Mouse (Mus musculus) midbrain, embryonic 11.5 days (tissue): ENCODE measurements around the gene Eif2s2. TPM values are rescaled to one million over a fixed set of nuclear protein-coding genes. Genes with fewer than 3 reads are reported as not detected.
A peak's percentile ranks its signal among the peaks of the same experiment; 100 is the strongest.

ENCODE experiments used
- ATAC-seq: fragments of 200-750 bp; cut with Nextera tagmentation; 2 replicates; pipeline ENCODE4 v1.8.0; 2017; ENCODE audit warnings: moderate TSS enrichment, moderate library complexity; ENCODE audit not compliant: low FRiP score
- DNase-seq: peaks from one replicate; pipeline ENCODE4 v3.0.0; 2015; ENCODE audit warnings: low spot score; ENCODE audit errors: missing footprints
- H3K27ac ChIP-seq: fragments of 300-500 bp; sonication (generic); 2 replicates; pipeline ENCODE4 v1.5.1; 2014; ENCODE audit warnings: low read depth, low read length
- H3K27me3 ChIP-seq: fragments of 300-500 bp; sonication (generic); 2 replicates; pipeline ENCODE4 v1.6.1; 2014; ENCODE audit warnings: mild to moderate bottlenecking, low read length, moderate library complexity, mixed read lengths; ENCODE audit not compliant: control insufficient read depth, insufficient read depth
- H3K36me3 ChIP-seq: fragments of 300-500 bp; sonication (generic); 2 replicates; pipeline ENCODE4 v1.6.1; 2014; ENCODE audit warnings: mild to moderate bottlenecking, low read length, moderate library complexity, mixed read lengths; ENCODE audit not compliant: control insufficient read depth, insufficient read depth
- H3K4me1 ChIP-seq: fragments of 300-500 bp; sonication (generic); 2 replicates; pipeline ENCODE4 v1.6.1; 2014; ENCODE audit warnings: low read length; ENCODE audit not compliant: control insufficient read depth, insufficient read depth
- H3K4me2 ChIP-seq: fragments of 300-500 bp; sonication (generic); 2 replicates; pipeline ENCODE4 v1.6.1; 2014; ENCODE audit warnings: mild to moderate bottlenecking, moderate library complexity
- H3K4me3 ChIP-seq: fragments of 300-500 bp; sonication (generic); 2 replicates; pipeline ENCODE4 v1.5.1; 2014; ENCODE audit warnings: low read depth, low read length
- H3K9ac ChIP-seq: fragments of 300-500 bp; sonication (generic); 2 replicates; pipeline ENCODE4 v1.6.1; 2014; ENCODE audit warnings: low read length
- H3K9me3 ChIP-seq: fragments of 300-500 bp; sonication (generic); 2 replicates; pipeline ENCODE4 v1.6.1; 2016; ENCODE audit warnings: low read length; ENCODE audit not compliant: control insufficient read depth
- WGBS: fragments of 180-500 bp; shearing (Covaris S2); extraction: QIAGEN DNeasy Blood & Tissue Kit; methylation state at CpG from one replicate; pipeline ENCODE4 v1.1.7; 2014; 5-methylcytosine and 5-hydroxymethylcytosine counted together
- polyA plus RNA-seq: library from polyadenylated mRNA; unstranded; fragments of >200 nt; fragmentation: Nextera tagmentation; extraction: Ambion mirVana; gene quantifications from 2 replicates; pipeline ENCODE4 v1.2.1, GENCODE M21; 2014

Eif2s2 gene
- polyA plus RNA-seq: 135 and 144 TPM in 2 replicates

GRCm38 (mm10) chr2:154892201-154893044, at the start of gene Eif2s2:
Gene Eif2s2 (minus strand): TSS chr2:154892935.
- Histone ChIP-seq H3K4me2 (peak within 1 kb of the TSS; percentile 48), H3K9ac (peak within 1 kb of the TSS; percentile 81), H3K27me3 (no peaks in the 10 kb centered on the region), H3K27ac (peak within 1 kb of the TSS; percentile 48), H3K4me3 (peak within 1 kb of the TSS; percentile 97), H3K9me3 (no peaks in the 10 kb centered on the region), H3K36me3 (peaks cover 3% of the 10 kb centered on the region; the same call in 1 of the 2 replicates), H3K4me1 (peaks cover 11% of the 10 kb centered on the region)
- ATAC-seq: peak; percentile 98
- DNase-seq: peak; percentile 99
- under 1% methylated on average over 75 of the region's 75 CpGs for WGBS

DNA sequence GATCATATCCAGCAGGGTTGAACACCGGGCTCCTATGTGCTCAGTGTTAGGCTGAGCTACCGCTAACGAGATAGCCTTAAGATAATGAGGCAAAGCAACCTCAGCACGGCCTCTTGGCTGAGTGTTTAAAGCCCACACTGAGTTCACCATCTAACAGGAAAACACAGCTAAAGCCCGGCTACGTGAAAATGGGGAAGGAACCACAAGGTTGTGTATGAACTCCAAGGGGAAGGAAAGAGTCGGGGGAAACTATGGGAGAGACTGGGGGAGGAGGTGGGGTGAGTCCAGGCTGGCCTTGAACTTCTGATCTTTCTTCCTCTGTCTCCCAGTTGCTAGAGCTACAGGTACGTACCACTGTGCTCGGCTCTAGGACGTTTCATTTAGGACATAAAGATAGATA, 49.2 kb upstream of the Eif2s2 start:
- 79% methylated on average over 10 of the region's 10 CpGs for WGBS
- Histone ChIP-seq H3K9me3 (no peaks in the 10 kb centered on the region), H3K27me3 (no peaks in the 10 kb centered on the region), H3K27ac (no peak overlapping the region), H3K9ac (no peak overlapping the region), H3K36me3 (no peaks in the 10 kb centered on the region), H3K4me2 (no peak overlapping the region), H3K4me1 (peaks cover 2% of the 10 kb centered on the region; the same call in 1 of the 2 replicates), H3K4me3 (no peak overlapping the region)
- ATAC-seq: no peak
- peak; percentile 37 for DNase-seq

DNA sequence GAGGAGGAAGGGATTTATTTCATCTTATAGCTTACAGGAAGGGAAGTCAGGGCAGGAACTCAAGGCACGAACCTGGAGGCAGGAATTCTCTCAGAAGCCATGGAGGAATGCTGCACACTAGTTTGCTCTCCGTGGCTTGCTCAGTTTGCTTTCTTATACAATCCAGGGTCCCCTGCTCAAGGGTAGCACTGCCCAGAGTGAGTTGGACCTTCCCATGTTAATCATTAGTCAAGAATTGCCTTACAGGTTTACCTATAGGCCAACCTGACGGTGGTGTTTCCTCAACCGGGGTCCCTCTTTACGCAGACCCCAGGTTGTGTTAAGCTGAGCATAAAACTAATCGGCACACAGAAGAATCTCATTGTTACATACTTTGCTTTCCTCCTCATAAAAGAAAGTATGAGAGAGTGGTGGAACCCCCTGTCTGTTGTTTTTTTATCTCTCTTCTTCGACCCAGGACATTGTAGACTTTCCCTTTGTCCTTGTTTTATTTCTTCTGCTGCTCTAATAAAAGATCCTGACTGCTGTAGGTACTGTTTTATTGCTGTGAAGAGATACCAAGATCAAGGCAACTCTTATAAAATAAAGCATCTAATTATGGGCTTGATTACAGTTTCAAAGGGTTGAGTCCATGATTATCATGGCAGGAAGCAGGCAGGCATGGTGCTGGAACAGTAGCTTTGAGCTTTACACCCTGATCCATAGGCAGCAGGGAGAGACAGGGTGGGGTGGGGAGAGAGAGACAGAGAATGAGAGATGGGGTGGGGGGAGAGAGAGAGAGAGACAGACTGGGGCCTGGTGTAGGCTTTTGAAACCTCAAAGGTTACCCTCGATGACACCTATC, 45.0 kb upstream of the Eif2s2 start:
- H3K4me3 ChIP-seq: no peak overlapping the region
- no peaks in the 10 kb centered on the region for H3K9me3 ChIP-seq
- no peaks in the 10 kb centered on the region for H3K36me3 ChIP-seq
- no peaks in the 10 kb centered on the region for H3K27me3 ChIP-seq
- H3K9ac ChIP-seq: no peak overlapping the region
- 84% methylated on average over 8 of the region's 8 CpGs for WGBS
- H3K27ac ChIP-seq: no peak overlapping the region
- no peak for ATAC-seq
- peaks cover 2% of the 10 kb centered on the region; the same call in 1 of the 2 replicates for H3K4me1 ChIP-seq
- peak; percentile 2 for DNase-seq
- H3K4me2 ChIP-seq: no peak overlapping the region

DNA sequence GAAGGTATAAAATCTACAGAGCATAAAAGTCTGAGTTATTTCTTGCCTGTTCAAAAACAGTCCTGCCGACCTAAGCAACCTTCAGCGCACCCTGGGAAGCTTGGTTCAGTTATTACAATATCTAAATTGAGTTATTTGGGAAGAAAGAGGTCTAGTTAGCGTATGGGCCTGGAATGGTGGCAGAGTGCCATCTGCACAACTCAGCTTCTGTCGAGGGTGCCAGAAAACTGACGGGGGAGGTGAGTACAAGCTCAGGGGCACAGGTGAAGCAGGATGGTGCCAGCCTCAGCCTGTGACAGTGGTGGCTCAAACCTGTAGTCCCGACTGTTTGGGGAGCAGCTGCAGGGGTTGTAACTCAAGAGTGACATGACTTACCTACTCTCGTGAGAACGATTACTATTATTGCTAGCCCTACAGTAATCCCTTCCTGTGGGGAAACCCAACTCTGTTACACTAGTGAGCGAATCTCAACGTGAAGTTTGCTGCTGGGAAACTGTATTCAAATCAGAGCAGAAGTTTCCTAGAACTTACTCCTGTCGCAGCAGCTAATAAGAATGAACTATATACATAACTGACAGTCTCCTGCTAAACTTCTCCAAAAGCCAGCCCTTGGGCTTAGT, 43.9 kb upstream of the Eif2s2 start:
- Histone ChIP-seq H3K4me3 (no peak overlapping the region), H3K4me2 (no peak overlapping the region), H3K27ac (no peak overlapping the region), H3K27me3 (no peaks in the 10 kb centered on the region), H3K9ac (no peak overlapping the region), H3K36me3 (no peaks in the 10 kb centered on the region), H3K9me3 (no peaks in the 10 kb centered on the region), H3K4me1 (no peaks in the 10 kb centered on the region)
- ATAC-seq (no peak), DNase-seq (peak; percentile 74)
- 79% methylated on average over 11 of the region's 11 CpGs for WGBS

GRCm38 (mm10) chr2:154936106-154936505, 43.4 kb upstream of the Eif2s2 start:
- ATAC-seq (no peak), DNase-seq (no peak)
- H3K9me3 ChIP-seq: no peaks in the 10 kb centered on the region
- 69% methylated on average over 6 of the region's 6 CpGs for WGBS
- H3K36me3 ChIP-seq: no peaks in the 10 kb centered on the region
- no peaks in the 10 kb centered on the region for H3K27me3 ChIP-seq
- H3K9ac ChIP-seq: no peak overlapping the region
- H3K4me2 ChIP-seq: no peak overlapping the region
- H3K4me3 ChIP-seq: no peak overlapping the region
- H3K4me1 ChIP-seq: no peaks in the 10 kb centered on the region
- no peak overlapping the region for H3K27ac ChIP-seq

- 72% methylated on average over 4 of the region's 4 CpGs for WGBS
- Histone ChIP-seq H3K27ac (no peak overlapping the region), H3K27me3 (no peaks in the 10 kb centered on the region), H3K36me3 (no peaks in the 10 kb centered on the region), H3K4me2 (no peak overlapping the region), H3K4me1 (no peaks in the 10 kb centered on the region), H3K9me3 (no peaks in the 10 kb centered on the region), H3K4me3 (no peak overlapping the region), H3K9ac (no peak overlapping the region)
- DNase-seq (peak; percentile 83), ATAC-seq (no peak)
These were observed 41.1 kb upstream of the Eif2s2 start for GRCm38 (mm10) chr2:154933884-154934283.

GRCm38 (mm10) chr2:154928298-154928697, 35.6 kb upstream of the Eif2s2 start:
- Histone ChIP-seq H3K9me3 (no peaks in the 10 kb centered on the region), H3K4me2 (no peak overlapping the region), H3K36me3 (no peaks in the 10 kb centered on the region), H3K27ac (no peak overlapping the region), H3K27me3 (no peaks in the 10 kb centered on the region), H3K9ac (no peak overlapping the region), H3K4me1 (peaks cover 5% of the 10 kb centered on the region; the same call in 1 of the 2 replicates), H3K4me3 (no peak overlapping the region)
- 42% methylated on average over 2 of the region's 2 CpGs for WGBS
- DNase-seq (peak; percentile 83), ATAC-seq (no peak)

DNA sequence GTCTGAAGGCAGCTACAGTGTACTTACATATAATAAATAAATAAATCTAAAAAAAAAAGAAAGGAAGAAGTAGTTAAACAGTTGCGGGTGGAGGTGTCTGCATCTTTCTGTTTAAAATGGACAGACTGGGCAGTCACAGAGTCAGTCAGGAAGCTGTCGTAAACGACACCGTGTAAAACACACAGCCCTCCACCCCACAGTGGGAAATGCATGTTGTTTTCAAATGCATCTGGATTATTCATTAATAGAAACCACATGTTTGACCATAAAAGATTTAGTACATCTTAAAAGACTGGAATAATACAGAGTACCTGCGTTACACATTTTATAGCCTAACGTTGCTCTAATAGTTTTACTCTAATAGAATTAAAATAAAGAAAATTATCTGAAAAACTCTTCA, 34.1 kb upstream of the Eif2s2 start:
- Histone ChIP-seq H3K4me2 (no peak overlapping the region), H3K27ac (no peak overlapping the region), H3K4me3 (no peak overlapping the region), H3K9ac (no peak overlapping the region), H3K27me3 (no peaks in the 10 kb centered on the region), H3K9me3 (no peaks in the 10 kb centered on the region), H3K36me3 (no peaks in the 10 kb centered on the region), H3K4me1 (peaks cover 5% of the 10 kb centered on the region; the same call in 1 of the 2 replicates)
- 84% methylated on average over 6 of the region's 6 CpGs for WGBS
- ATAC-seq (no peak), DNase-seq (no peak)
